Mouse (Mus musculus) cerebellum, adult 2 months (tissue): ENCODE data around the gene Banp.

ENCODE experiments used
- CTCF ChIP-seq: fragments of 200-500 bp; IDR thresholded peaks from 2 replicates; pipeline ENCODE4 v1.5.1; 2011; ENCODE audit warnings: low read depth, mild to moderate bottlenecking, control low read depth, low read length, moderate library complexity, borderline replicate concordance; ENCODE audit not compliant: insufficient read depth
- POLR2A ChIP-seq: fragments of 200-500 bp; IDR thresholded peaks from 2 replicates; pipeline ENCODE4 v1.6.1; 2011; ENCODE audit warnings: low read length, control low read depth, borderline replicate concordance; ENCODE audit not compliant: insufficient read depth

GRCm38 (mm10) chr8:122022705-122023104, 73.2 kb downstream of the Banp start:
- TF ChIP-seq CTCF: no peak
- TF ChIP-seq POLR2A: no peak
